Mouse (Mus musculus) large intestine, adult 2 months (tissue): ENCODE results near the gene Dcun1d2. TPM values are rescaled to one million over a fixed set of nuclear protein-coding genes. Genes with fewer than 3 reads are reported as not detected.
A peak's percentile ranks its signal among the peaks of the same experiment; 100 is the strongest.

ENCODE experiments used
- DNase-seq: peaks from one replicate; pipeline ENCODE4 v3.0.0-alpha.2; 2012; ENCODE audit warnings: low read depth, low spot score
- WGBS: fragments of 180-500 bp; shearing (Covaris S2); methylation state at CpG from one replicate; pipeline ENCODE4 v1.1.7; 2018; 5-methylcytosine and 5-hydroxymethylcytosine counted together
- polyA plus RNA-seq: library from polyadenylated mRNA; depleted of rRNA; stranded (reverse); fragments of >200 nt; gene quantifications from 2 replicates; pipeline ENCODE4 v1.2.3, GENCODE M21; 2012

Dcun1d2 gene
- polyA plus RNA-seq, 1 experiment, result 14.9 TPM

DNA sequence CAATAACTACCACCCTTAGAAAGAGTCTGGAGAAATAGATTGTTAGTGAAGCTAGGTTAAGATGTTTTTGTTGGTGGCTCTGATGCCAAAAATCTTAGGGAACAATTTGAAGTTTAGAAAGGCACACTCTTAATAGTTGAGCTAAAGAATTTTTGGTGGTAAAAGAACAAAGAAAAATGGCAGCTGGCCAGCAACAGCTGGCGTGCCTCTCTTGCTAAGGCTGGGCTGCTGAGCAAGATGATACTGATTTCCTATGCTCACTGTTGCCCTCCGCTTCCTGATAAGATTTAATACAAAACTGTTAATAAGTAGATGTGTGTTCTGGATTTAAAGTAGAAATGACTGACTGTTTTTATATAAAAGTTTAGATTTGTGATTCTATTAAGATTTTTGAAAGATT lies 20.4 kb downstream of the Dcun1d2 start:
- DNase-seq, result no peak
- 65% methylated on average over 2 of the region's 2 CpGs for WGBS

DNA sequence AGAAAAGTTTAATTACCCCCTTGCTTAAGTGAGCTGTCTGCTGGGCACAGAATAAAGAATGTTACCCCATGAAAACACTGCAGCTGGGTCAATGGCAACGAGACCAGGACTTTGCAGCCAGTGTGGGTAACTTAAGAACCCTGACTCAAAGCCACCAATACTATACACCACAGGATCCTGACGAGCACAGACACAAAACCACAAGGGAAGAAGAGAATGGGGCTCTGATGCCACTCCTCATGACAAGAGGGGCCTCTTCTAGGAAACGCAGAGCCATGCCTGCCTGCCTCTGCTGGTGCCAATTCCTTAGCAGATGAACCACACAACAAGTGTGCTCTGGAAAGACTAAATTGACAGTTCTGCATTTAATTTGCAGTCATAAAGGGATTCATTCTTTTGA lies 24.6 kb downstream of the Dcun1d2 start:
- no peak for DNase-seq
- WGBS, result 77% methylated on average over 3 of the region's 3 CpGs

DNA sequence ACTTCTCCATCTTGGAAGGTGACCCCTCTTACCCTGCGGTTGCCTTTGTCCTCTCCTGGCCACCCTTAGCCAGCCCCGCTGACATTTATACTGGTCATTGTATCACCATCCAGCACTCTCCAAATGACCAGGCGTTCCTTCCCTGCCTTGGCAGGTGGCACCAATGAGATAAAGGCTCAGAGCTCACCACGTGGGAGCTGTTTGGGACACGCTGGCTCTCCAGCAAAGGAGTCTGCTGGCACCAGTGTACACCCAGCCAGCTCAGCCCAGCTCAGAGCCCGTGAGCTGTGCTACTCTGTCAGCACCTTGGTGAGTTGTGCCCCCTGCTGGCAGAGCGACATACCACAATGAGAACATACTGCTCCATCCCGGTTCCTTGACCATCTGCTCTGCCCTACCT lies 33.9 kb downstream of the Dcun1d2 start, which contains the start of gene Adprhl1:
Adprhl1 (minus strand) TSS at position 144 of the 400 bp plus-strand sequence.
- 21% methylated on average over 8 of the region's 8 CpGs for WGBS
- DNase-seq, result peak; percentile 52

DNA sequence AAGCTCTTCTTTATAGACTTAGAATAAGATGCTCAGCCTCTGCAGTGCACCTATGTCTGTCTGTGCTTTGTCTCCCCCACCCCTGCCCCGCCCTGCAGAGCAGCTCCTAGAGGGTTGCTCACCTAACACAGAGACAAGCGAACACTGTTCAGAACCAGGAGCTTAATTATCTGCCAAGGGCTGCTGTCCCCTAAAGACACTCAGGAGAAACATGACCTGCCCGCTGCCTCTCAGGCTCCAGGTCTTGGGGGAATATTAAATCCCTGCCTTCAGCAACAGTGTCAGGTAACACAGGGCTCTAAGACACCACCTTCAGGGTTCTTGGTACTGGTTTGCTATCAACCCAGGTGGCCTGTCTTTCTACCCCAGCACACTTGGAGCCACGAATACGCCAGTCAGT lies 34.5 kb downstream of the Dcun1d2 start:
- DNase-seq, result no peak
- 62% methylated on average over 5 of the region's 5 CpGs for WGBS

DNA sequence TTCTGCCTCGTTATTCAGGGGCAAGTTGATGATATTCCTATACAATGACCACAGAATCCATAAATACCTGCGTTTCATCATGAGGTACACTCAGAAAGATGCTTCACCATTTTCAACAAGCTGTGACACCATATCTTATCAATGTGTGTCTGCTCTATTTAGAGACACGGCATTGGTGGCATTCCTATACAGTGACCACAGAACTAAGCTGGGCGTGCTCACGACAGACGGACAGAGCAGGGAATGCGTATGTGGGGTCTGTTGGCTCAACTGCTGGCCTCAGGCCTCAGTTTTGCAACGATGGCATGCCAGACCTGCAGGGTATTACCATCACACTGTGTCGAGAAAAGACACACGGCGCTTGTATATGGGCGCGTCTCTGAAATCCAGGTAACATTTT lies 35.1 kb downstream of the Dcun1d2 start:
- 86% methylated on average over 13 of the region's 13 CpGs for WGBS
- no peak for DNase-seq

DNA sequence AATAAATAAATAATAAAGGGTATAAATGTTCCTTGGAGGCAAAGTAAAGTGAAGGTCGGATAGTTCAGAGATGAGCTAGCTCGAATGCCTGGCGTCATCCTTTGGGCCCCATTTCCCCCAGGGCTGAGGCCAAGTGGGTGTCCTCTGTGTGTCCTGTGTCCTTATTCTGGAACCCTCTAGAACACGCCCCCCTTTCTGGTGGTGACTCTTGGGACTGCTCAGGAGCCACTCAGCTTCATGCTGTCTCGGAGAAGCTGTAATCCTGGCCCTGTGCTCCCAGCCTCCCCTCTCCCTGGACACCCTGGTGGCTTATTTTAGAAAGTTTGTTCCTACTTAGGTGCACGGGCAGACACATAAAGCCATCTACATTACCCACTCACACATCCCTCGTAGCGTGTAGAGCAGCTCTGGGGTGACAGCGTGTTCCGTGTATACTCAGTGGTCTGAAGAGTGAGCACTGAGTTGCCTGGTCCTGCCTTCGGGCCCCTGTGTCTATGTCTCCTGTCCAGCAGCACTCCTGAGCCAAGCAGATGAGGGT lies 43.5 kb downstream of the Dcun1d2 start:
- 81% methylated on average over 11 of the region's 11 CpGs for WGBS

DNA sequence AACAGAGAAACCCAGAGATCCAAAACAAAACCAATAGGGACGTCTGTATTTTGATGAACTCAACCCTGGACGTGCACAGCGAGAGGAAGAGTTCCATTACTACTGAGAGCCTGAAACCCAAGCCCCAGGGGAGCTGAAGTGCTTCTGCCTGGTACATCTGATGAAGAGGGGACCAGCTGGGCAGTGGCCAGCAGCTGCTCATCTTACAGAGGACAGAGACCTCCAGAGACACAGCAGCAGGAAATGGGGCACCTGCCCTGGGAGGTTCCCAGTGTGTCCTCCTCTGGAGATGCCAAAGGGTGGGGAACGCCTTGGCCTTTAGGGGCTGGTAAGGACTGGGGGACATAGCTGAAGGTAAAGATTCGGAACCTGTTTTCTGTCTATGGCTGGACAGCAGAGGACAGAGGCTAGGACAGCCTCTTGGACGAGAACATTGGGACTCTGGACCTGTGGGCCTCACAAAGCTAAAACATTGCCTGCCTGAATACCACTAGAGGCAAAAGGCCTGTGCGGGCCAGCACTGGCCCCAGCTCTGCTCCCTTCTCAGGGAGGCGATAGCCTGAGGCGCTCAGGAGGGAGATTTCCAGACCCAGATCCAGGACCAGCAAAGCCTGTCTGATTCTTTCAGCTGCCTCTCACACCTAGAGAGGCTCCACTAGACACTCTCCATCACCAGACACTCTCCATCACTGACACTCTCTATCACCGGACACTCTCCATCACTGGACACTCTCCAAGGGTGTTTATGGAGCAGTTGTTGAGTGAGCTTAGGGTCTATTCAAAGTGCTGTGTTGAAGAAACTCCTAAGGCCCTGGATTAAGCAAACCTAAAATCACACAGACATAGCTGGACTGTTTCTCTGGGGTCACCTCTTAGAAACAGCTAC lies 44.7 kb downstream of the Dcun1d2 start:
- 82% methylated on average over 10 of the region's 10 CpGs for WGBS
- DNase-seq, result no peak

More for the DNA sequence above, 43.5 kb downstream of the Dcun1d2 start:
- no peak for DNase-seq

GRCm38 (mm10) chr8:13240691-13241090 lies 47.2 kb downstream of the Dcun1d2 start:
- DNase-seq, result no peak
- WGBS, result 31% methylated on average over 7 of the region's 7 CpGs

GRCm38 (mm10) chr8:13240055-13240454 lies 47.9 kb downstream of the Dcun1d2 start:
- DNase-seq, result no peak
- WGBS, result 86% methylated on average over 9 of the region's 9 CpGs

- 89% methylated on average over 13 of the region's 13 CpGs for WGBS
These were observed 53.1 kb downstream of the Dcun1d2 start for GRCm38 (mm10) chr8:13234803-13235202.

GRCm38 (mm10) chr8:13230471-13230870 lies 57.5 kb downstream of the Dcun1d2 start:
- 90% methylated on average over 4 of the region's 4 CpGs for WGBS
- no peak for DNase-seq

More at GRCm38 (mm10) chr8:13234803-13235202, 53.1 kb downstream of the Dcun1d2 start:
- DNase-seq, result no peak

GRCm38 (mm10) chr8:13229802-13230201 lies 58.1 kb downstream of the Dcun1d2 start:
- DNase-seq, result no peak
- WGBS, result 53% methylated on average over 12 of the region's 12 CpGs

GRCm38 (mm10) chr8:13228923-13229610 lies 58.9 kb downstream of the Dcun1d2 start:
- DNase-seq, result no peak
- WGBS, result 59% methylated on average over 9 of the region's 9 CpGs

DNA sequence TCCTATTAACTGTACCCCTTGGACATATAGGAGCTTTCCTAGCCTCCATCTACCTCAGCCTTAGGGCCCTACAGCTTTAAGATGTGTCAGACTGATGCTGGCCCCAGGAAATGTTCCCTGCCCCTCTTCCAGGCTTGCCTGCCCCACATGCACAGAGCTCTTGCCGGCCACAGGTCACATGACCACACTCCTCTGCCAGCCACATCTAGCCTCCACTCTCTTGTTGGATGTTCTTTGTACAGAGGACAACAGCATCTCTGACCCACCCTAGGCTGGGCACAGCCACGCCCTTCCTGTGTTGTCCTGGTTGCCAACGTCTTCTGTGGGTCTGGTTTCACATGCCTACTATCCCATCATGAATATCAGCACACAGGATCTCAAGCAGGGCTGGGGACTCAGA lies 60.7 kb downstream of the Dcun1d2 start:
- WGBS, result 24% methylated on average over 3 of the region's 3 CpGs

GRCm38 (mm10) chr8:13226288-13226687 lies 61.6 kb downstream of the Dcun1d2 start:
- WGBS, result 80% methylated on average over 6 of the region's 6 CpGs
- DNase-seq, result no peak

More for the DNA sequence above, 60.7 kb downstream of the Dcun1d2 start:
- DNase-seq, result no peak

DNA sequence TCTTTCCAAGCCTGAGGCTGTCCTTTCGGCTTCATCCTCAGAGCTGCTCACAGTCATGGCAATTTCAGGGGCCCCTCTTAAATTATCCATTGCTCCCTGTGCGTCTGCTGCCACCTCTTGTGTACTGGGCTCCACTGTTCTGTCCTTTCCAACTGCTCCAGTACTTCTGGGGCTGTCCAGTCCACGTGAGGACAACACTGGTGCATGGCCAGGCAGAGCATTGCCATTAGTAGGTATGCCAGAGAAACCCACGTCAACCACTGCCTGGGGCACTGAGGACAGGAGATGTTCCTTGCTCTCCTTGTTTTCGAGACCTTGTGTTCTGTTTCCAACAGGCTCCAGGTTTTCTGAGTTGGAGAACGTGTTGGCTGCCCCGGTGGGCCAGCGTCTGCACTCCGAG lies 63.5 kb downstream of the Dcun1d2 start:
- 75% methylated on average over 9 of the region's 9 CpGs for WGBS
- DNase-seq, result no peak

DNA sequence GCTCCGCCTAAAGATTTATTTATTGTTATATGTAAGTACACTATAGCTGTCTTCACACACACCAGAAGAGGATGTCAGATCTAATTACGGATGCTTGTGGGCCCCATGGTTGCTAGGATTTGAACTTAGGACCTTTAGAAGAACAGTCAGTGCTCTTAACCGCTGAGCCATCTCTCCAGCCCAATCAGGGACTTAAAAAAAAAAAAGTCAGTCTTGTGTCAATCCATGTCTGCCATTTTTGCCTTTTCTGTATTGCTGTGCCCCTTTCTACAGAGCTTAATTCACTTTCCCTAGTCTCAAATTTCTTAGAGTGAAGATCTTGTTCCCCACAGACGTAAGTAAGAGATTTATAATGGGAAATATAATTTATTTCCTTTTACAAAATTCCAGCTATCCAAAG lies 69.5 kb downstream of the Dcun1d2 start:
- no peak for DNase-seq
- 73% methylated on average over 4 of the region's 4 CpGs for WGBS

- no peak for DNase-seq
These were observed 69.9 kb downstream of the Dcun1d2 start for GRCm38 (mm10) chr8:13217986-13218385.

- WGBS, result 39% methylated on average over 5 of the region's 5 CpGs
- DNase-seq, result no peak
These were observed 70.8 kb downstream of the Dcun1d2 start for GRCm38 (mm10) chr8:13217093-13217492.

- DNase-seq, result no peak
- WGBS, result 58% methylated on average over 8 of the region's 8 CpGs
These were observed 71.5 kb downstream of the Dcun1d2 start for GRCm38 (mm10) chr8:13216386-13216785.
